Mouse (Mus musculus) spleen, adult 12 weeks (tissue): ENCODE results near the gene Bri3bp.
"Not testable (repeated sequence)": the region's sequence is repeated elsewhere in the genome, so short reads cannot be mapped to it uniquely, and the experiment has no call there.

Source experiments
- DNase-seq: peaks from one replicate; pipeline ENCODE4 v3.0.0; 2022; ENCODE audit warnings: low spot score

Bri3bp gene

GRCm38 (mm10) chr5:125486088-125486487 is 44.7 kb downstream of the Bri3bp start:
- DNase-seq: no peak

DNA sequence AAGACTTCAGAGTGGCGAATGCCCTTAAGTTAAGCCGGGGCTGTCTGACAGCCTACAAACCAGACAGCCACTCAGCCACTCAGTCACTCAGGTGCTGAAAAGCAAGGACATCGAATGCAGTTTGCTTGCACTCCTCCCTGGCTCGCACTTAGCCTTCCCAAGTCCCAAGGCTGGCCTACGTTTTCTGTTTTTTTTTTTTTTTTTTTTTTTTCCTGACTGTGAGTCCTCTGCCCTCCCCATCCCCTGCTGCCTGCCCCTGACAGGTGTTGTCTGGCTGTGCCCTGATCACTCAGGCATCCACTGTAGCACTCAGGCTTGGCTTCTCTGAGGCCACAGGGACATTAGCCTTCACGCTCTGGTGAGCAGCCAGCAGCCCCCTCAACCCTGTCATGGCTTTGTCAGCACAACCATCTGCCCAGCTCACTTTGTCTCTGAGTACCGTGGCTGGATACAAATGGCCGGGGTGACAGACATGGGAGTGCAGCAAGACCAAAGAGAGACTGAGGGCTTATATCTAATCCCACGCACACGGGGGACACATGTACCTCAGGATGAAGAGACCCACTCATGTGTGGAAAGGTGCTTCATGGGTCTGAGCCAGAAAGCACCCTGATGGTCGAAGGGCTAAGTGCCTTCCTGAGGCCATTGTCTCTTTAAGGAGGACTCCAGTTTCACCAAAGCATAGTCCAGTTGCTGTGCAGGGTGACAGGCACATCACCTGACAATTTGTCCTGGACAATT is 46.2 kb downstream of the Bri3bp start:
- DNase-seq: no peak

- DNase-seq: no peak
These were observed 46.7 kb downstream of the Bri3bp start for GRCm38 (mm10) chr5:125488116-125488455.

GRCm38 (mm10) chr5:125488953-125489352 is 47.6 kb downstream of the Bri3bp start:
- not testable (repeated sequence) for DNase-seq

GRCm38 (mm10) chr5:125491107-125491506 is 49.7 kb downstream of the Bri3bp start:
- no peak for DNase-seq

- DNase-seq: no peak
These were observed 51.2 kb downstream of the Bri3bp start for GRCm38 (mm10) chr5:125492379-125493092.

- no peak for DNase-seq
These were observed 51.7 kb downstream of the Bri3bp start for GRCm38 (mm10) chr5:125493093-125493423.

DNA sequence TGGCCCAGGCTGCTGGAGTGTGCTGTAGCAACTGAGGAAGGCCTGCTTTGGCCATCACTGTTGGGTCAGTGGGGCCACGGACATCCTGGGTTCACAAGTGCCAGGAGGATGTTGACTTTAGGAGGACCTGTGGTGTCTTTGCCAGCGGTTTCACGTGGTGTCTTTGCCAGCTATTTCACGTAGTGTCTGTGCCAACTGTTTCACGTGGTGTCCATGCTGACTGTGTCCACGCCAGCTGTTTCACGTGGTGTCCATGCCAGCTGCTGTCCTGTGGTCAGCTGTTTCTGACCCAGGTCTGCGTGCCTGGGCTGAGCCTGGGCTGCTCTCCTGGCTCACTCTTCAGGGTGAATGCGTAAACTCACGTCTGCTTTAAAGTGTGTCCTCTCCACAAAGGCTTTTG is 54.3 kb downstream of the Bri3bp start:
- no peak for DNase-seq

GRCm38 (mm10) chr5:125497821-125498600 is 56.6 kb downstream of the Bri3bp start:
- no peak for DNase-seq

GRCm38 (mm10) chr5:125501505-125501904 is 60.1 kb downstream of the Bri3bp start:
- DNase-seq: no peak

DNA sequence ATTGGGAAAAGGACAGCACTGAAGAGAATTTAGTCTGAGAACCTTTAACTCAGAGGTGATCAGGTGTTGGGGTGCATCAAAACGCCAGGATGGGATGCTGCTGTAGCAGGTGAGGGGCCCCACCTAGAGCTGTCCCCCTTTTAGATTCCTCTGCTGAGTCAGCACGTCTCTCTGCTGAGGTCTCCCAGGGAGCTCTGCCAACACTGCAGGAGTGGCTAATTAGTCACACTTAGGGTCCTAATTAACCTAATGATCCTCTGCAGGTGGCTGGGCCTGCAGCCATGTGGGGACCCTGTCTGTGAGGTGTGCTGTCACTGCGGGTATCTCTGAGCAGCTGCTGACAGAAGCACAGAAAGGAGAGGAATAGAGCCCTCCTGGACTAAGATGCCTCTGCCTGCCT is 60.8 kb downstream of the Bri3bp start:
- no peak for DNase-seq

DNA sequence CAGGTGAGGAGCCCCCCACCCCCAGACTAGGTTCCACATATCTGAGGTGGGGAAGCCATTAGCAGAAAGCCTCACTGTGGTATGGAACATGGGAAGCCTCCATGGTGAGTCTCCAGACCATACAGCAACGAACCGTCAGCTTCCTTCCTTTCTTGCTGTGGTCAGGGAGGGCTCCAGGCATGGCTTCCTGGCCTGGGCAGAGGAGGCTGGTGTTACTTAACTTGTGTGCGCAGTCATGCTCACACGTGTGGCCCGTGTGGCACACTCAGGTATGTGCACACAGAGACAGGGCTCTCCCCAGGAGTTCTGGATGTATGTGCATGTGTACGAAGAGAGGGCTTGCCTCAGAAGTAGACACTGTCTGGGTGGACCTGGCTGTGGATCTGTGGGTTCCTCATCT is 62.3 kb downstream of the Bri3bp start:
- no peak for DNase-seq

DNA sequence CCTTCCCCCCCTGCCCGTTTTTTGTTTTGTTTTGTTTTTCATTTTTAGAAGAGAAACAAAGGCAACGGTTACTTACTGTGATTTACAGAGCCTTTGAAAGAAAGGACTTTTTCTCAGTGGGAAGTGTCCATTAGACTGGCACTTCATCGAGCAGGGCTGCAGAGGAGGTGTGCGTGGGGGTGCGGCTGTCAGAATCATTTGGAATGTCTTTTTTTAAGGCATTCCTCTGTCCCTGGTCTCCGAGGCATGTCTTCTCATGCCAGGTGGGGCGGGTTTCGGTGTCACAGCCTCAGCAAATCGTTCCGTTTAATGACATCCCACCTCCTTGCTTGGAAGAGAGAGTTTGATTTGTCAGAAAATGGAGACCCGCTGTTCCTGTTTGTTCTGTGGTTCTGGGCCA is 63.3 kb downstream of the Bri3bp start:
- DNase-seq: no peak

DNA sequence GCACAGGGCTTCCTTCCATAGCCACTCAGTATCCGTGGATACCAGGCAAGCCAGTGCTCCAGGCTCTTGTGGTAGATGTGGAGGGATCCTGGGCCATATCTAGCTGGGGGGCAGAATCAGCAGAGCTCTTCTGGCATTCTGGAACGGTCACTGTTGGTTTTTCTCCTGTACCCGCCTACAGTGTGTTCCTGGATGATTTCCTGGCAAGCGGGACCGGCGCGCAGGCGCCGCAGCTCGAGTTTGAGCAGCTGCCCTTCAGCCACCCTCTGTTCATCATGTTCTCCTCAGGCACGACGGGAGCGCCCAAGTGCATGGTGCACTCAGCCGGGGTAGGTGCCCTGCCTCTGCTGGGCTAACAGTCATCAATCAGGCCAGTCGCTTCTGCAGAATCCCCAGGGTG is 64.6 kb downstream of the Bri3bp start:
- no peak for DNase-seq

DNA sequence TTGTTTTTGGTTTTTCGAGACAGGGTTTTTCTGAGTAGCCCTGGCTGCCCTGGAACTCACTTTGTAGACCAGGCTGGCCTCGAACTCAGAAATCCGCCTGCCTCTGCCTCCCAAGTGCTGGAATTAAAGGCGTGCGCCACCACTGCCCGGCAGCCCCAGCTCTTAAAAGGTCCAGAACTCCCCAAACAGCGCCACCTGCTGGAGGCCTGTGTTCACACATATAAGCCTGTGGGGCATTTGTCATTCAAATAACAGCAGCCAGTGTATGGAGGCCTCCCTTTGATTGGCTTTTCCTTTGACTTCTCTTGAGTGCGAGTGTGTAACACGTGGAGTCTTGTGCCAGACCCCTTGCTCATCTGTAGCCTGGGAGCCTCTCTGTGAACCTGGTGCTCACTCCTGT is 66.2 kb downstream of the Bri3bp start:
- DNase-seq: no peak

DNA sequence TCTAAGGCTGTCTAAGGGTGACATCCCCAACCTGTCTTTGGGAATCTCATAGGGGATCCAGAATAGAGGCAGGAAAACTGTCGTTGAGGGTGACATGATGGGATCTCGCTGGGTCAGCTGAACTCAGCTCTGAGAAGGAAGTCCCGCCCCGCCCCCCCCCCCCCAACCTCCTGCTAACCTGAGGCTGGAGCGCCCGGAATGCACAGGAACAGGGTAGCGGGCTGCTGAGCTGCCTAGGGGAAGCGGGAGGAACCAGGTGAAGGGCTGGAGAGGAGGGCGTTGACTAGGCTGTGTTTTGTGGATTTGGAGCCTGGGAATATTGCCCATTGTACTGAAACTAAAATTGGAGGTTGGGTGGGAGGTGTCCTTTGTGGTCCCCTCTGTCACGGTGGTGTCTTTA is 66.6 kb downstream of the Bri3bp start:
- no peak for DNase-seq

DNA sequence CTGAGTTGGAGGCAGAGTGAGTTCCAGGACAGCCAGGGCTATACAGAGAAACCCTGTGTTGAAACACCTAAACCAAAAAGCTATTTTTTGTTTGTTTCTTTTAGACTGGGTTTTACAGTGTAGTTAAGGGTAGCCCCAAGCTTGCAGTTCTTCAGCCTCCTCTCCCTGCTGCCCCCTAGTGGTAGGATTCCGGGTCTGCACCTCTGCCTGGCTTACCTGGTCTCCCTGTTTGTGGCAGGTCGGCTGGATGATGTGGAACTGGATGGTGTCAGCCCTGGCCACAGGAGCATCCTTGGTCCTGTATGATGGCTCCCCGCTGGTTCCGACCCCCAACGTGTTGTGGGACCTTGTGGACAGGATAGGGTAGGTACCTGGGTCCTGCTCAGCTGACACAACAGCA is 68.2 kb downstream of the Bri3bp start:
- peak; percentile 56 for DNase-seq
